Mouse (Mus musculus): ENCODE results near the gene Zcchc3. TPM values are rescaled to one million over a fixed set of nuclear protein-coding genes. Genes with fewer than 3 reads are reported as not detected.

Zcchc3 gene
- polyA plus RNA-seq (2012; rRNA removed): 11.4 and 11.5 TPM in 2 replicates

DNA sequence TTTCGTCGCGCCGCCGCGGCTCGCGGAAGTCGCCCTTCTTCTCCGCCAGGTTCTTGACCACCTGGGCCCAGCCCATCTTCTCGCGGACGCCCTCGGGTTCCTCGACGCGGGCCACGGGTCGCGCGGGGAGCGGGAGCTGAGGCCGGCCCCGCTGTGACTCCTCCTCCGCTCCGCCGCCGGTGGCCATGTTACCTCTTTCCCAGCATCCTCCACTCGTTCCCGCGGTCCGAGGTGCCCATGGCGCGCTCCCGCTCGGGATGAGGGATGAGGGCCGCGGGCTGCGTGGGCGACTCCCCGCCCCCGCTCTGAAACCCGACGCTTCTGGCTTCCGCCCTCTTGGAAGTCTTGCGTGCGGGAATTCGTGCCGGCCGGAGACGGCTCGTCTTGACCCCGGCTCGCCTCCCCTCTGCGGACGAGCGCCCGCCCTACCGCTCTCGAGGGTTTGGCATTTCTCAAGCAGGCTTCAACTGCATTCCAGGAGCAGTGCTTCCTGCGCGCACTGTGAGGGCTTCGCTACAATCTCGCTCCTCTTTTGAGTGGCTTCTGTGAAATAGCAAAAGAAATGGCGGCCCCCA is at the start of gene Zcchc3:
Zcchc3 (minus strand) TSS at position 437 of the 575 bp plus-strand sequence.

DNA sequence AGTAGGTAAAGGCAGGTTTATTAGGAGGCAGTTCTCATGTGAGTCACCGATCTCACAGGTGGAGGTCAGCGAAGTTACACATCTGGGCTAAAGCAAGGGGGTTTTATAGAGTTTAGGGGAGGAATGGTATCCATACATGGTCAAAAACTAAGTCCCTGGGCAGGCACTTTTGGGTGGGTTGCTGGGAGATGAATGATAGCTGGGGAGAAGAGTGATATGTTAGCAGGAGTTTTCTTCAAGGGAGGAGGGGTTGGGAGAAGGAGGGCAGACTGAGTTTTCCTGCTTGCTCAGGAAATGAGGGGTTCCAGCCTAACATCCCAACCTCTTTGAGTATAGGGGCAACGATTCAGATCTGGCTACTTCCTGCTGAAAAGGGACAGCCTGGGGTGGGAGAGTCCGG is 460 bp upstream of the Zcchc3 start, which contains the start of gene 6820408C15Rik:
6820408C15Rik (plus strand) TSS at position 301 of the 400 bp plus-strand sequence.

DNA sequence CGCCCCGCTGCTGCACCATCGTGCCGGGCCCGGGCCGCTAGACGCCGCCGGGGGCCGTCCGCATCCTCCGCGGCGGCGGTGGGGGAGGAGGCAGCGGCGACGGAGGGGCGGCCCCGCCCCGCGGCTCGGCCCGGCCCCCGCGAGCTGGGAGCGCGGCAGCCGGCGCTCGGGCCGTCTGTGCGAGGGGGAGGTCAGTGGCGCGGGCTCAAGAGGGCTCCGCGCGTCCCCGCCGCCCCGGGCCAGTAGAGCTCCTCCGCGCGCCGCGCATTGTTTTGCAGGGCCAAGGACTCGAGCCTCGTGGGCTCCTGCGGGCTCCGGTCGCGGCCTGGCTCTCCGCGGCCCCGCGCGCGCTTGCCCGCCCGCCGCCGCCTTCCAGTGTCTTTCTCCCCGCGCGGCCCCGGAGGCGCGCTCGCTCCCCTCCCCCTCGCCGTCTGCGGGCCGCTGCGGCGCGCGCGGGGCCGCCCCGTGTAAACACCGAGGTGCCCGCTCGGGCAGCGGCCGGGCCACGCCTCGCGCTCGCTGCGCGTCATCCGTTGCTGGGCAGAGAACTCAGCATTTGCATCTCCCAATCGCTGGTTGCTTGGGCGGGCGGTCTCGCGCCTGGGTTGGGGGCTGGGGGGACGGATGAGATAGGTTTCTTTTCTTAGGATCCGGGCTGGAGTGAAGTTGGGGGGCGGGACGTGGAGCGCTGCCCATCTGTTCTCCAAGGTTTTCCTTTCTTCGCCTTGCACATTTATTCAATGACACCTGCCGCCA is 17.0 kb downstream of the Zcchc3 start, which contains the start of gene Sox12:
Sox12 (minus strand) TSS at position 384 of the 756 bp plus-strand sequence.

GRCm38 (mm10) chr2:152376345-152376741 is 38.5 kb downstream of the Zcchc3 start, which contains the start of gene Nrsn2:
Gene Nrsn2 (minus strand): TSS chr2:152376638.

Other genes starting within 250 kb of the Zcchc3 start
- 91.5 and 92.2 TPM in 2 replicates for gene Csnk2a1, start 188.2 kb downstream of the Zcchc3 start, polyA plus RNA-seq (2012; rRNA removed)
- gene Tbc1d20, start 121.2 kb downstream of the Zcchc3 start, polyA plus RNA-seq (2012; rRNA removed): 35.3 and 36.4 TPM in 2 replicates
- 171 and 192 TPM in 2 replicates for gene Rbck1, start 82.4 kb downstream of the Zcchc3 start, polyA plus RNA-seq (2012; rRNA removed)
- gene Trib3, start 71.0 kb downstream of the Zcchc3 start, polyA plus RNA-seq (2012; rRNA removed): 1.0 and 1.1 TPM in 2 replicates
- gene Nrsn2, start 38.4 kb downstream of the Zcchc3 start, polyA plus RNA-seq (2012; rRNA removed): 35.8 and 37.4 TPM in 2 replicates
- 57.6 and 65.4 TPM in 2 replicates for gene Sox12, start 17.0 kb downstream of the Zcchc3 start, polyA plus RNA-seq (2012; rRNA removed)
- gene 6820408C15Rik, start 560 bp upstream of the Zcchc3 start, polyA plus RNA-seq (2012; rRNA removed): 2.8 and 3.4 TPM in 2 replicates
- not detected in 2 replicates for gene Defb23, start 49.6 kb upstream of the Zcchc3 start, polyA plus RNA-seq (2012; rRNA removed)
- not detected in 2 replicates for gene Defb20, start 62.0 kb upstream of the Zcchc3 start, polyA plus RNA-seq (2012; rRNA removed)
- not detected in 2 replicates for gene Defb22, start 75.1 kb upstream of the Zcchc3 start, polyA plus RNA-seq (2012; rRNA removed)
- gene Defb26, start 96.7 kb upstream of the Zcchc3 start, polyA plus RNA-seq (2012; rRNA removed): not detected in 2 replicates
- not detected in 2 replicates for gene Defb28, start 103.2 kb upstream of the Zcchc3 start, polyA plus RNA-seq (2012; rRNA removed)
- not detected in 2 replicates for gene Defb29, start 125.1 kb upstream of the Zcchc3 start, polyA plus RNA-seq (2012; rRNA removed)
- gene Gm17416, start 154.3 kb upstream of the Zcchc3 start, polyA plus RNA-seq (2012; rRNA removed): not detected in 2 replicates
- not detected in 2 replicates for gene Defb21, start 157.7 kb upstream of the Zcchc3 start, polyA plus RNA-seq (2012; rRNA removed)
- gene Defb19, start 165.3 kb upstream of the Zcchc3 start, polyA plus RNA-seq (2012; rRNA removed): not detected in 2 replicates
- gene Defb45, start 184.4 kb upstream of the Zcchc3 start, polyA plus RNA-seq (2012; rRNA removed): not detected in 2 replicates
- not detected in 2 replicates for gene Defb36, start 189.3 kb upstream of the Zcchc3 start, polyA plus RNA-seq (2012; rRNA removed)
- not detected in 2 replicates for gene Defb25, start 208.0 kb upstream of the Zcchc3 start, polyA plus RNA-seq (2012; rRNA removed)
- 0.43 and 0.80 TPM in 2 replicates for gene Rem1, start 211.9 kb upstream of the Zcchc3 start, polyA plus RNA-seq (2012; rRNA removed)

Data from central nervous system, embryonic 18 days (tissue).